Mouse (Mus musculus) T-helper 17 cell (primary cell): ENCODE measurements around the gene Fxyd1.

Source experiments
- in situ Hi-C, 2 experiments: fragments of 300-600 bp; cut with MboI, MseI; formaldehyde crosslinking; loops; 1 replicate in 1 of 2; 2 replicates in 1 of 2; pipeline ENCODE4 v1.15.1; 2025; ENCODE audit warnings: high pct_unique_total_duplicates in 2 of 2

Fxyd1 gene

DNA sequence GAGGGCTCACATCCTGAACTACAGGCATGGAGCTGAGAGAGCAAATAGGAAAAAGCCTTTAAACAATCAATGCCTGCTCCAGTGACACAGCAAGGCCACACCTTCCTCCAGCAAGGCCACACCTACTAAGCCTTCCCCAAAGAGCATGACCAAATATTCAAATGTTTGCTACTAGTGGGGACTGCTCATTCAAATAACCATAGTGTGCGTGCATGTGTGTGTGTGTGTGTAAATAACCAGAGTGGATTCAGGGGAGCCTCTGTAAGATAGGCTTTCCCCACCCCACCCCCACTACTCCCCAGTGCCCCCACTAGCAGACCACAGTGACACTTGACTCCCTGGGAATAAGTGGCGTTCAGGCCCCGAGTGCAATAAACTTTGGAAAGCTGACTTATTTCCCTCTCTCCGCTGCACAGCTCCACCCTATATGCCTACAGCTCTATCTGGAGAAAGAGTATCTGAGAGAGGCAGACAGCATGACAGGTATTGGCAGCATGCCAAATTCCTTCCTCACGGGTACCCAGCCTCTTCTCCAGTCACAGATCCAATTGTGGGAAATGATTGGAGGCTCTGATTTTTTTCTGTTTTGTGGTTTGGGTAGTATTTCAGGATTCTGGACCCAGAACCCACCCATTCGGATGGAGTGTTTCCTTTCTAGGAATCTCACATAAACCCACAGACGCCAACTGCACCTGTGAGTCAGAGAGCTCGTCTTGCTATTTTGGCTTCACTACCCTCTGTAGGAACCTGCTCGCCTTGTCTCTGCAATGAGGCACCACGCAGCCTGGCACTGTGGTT lies 39.7 kb downstream of the Fxyd1 start:
- in situ Hi-C loops: no loop called here

GRCm38 (mm10) chr7:31012971-31013370 lies 44.0 kb downstream of the Fxyd1 start:
- in situ Hi-C loops: no loop called here

DNA sequence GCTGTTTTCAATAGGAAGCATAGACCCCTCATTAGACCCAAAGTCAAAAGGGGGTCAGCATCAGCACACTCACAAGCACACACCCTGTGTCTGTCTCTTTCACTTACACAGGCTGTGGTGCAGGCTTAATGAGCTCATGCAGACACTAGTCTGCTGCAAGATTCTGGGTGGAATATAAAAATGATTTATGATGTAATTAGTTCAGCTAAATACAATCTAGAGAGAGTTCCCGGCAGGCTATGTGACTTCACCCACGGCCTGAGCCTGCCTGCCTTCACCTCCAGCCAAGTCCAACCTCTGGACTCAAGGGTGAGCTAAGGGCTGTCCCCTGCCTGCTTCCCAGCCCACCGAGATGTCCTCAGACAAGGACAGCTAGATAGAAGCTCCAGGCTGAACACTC lies 48.1 kb downstream of the Fxyd1 start:
- in situ Hi-C loops: no loop called here

GRCm38 (mm10) chr7:31008175-31008574 lies 48.8 kb downstream of the Fxyd1 start:
- in situ Hi-C loops: no loop called here

GRCm38 (mm10) chr7:31007775-31008174 lies 49.2 kb downstream of the Fxyd1 start:
- in situ Hi-C loops: no loop called here

- in situ Hi-C loops: no loop called here
These were observed 54.3 kb downstream of the Fxyd1 start for GRCm38 (mm10) chr7:31002650-31003049.
